Mouse (Mus musculus) lung, adult 2 months (tissue): ENCODE data around the gene Abhd10.

Experiments used
- CTCF ChIP-seq: fragments of 200-500 bp; IDR thresholded peaks from 2 replicates; pipeline ENCODE4 v1.5.1; 2011; ENCODE audit warnings: mild to moderate bottlenecking, low read length, control low read depth; ENCODE audit not compliant: insufficient read depth
- POLR2A ChIP-seq: fragments of 200-500 bp; IDR thresholded peaks from 2 replicates; pipeline ENCODE4 v1.6.1; 2011; ENCODE audit warnings: low read depth, mild to moderate bottlenecking, control low read depth, low read length, borderline replicate concordance; ENCODE audit errors: extremely low read depth

GRCm38 (mm10) chr16:45699301-45699700 lies 43.5 kb downstream of the Abhd10 start:
- no peak for TF ChIP-seq POLR2A
- no peak for TF ChIP-seq CTCF
